Mouse (Mus musculus): ENCODE results near the gene Zzef1. TPM values are rescaled to one million over a fixed set of nuclear protein-coding genes. Genes with fewer than 3 reads are reported as not detected.

Gene Zzef1
- total and polyA plus RNA-seq, 3 experiments, result 10.5 to 20.8 (median 16.8) TPM

DNA sequence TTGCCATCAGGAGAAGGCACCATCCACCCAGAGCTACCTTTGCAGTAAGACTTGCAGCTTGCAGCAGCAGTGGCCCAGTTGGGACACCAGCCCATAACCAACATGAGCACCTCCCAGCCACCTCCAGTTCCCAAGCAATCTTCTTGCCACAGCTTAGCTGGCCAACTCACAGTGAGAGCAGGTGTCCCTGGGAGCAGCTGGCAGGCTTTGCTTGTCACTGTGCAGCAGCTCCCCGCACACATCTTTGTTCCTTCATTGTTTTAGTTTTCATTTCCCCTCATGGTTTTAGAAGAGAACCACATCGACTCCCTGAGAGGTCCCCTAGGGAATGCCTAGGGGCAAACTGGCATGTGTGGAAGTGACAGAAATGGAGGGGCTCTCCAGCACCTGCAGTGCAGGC lies 129.0 kb downstream of the Zzef1 start:
- H3K79me2 ChIP-seq (replicated peaks; ENCODE audit: control insufficient read depth, extremely low read depth, insufficient read depth, poor library complexity, severe bottlenecking), result no peaks in the 10 kb centered on the region
- no peak overlapping the region for H3K4me2 ChIP-seq (ENCODE audit: insufficient read depth, low read depth, poor library complexity, severe bottlenecking)
- peaks cover 5% of the 10 kb centered on the region for H3K9me3 ChIP-seq (replicated peaks; ENCODE audit: low read length)
- no peak overlapping the region for H3K4me3 ChIP-seq (replicated peaks in 1 of 3; ENCODE audit: low read depth in 2 of 3, low read length in 2 of 3, poor library complexity in 1 of 3)
- H3K27ac ChIP-seq (ENCODE audit: insufficient read depth, low read depth), result peak overlapping the region; percentile 64
- DNase-seq (ENCODE audit: extremely low read depth), result peak; percentile 81
- no peaks in the 10 kb centered on the region for H3K27me3 ChIP-seq (replicated peaks)
- H3K36me3 ChIP-seq (replicated peaks in 1 of 2; ENCODE audit: control insufficient read depth in 1 of 2, insufficient read depth in 1 of 2, low read length in 1 of 2), result peaks cover 33 to 55% of the 10 kb centered on the region in 2 experiments
- TF ChIP-seq POLR2A (IDR thresholded peaks at IDR 0.05; ENCODE audit: low read depth, low read length), result no peak
- no peak for TF ChIP-seq USF2 (conservative IDR thresholded peaks at IDR 0.05; ENCODE audit: low read depth, low read length)
- no peak for TF ChIP-seq MAFK (IDR thresholded peaks at IDR 0.05; ENCODE audit: insufficient replicate concordance, low read length)
- TF ChIP-seq E2F4 (IDR thresholded peaks at IDR 0.05; ENCODE audit: insufficient replicate concordance, low read depth, low read length), result no peak
- 0 out of 4 replicates have a peak, but pooled peaks of 1 of the 2 experiments have one; percentile 5 for TF ChIP-seq CTCF (conservative IDR thresholded peaks at IDR 0.05 in 1 of 2, IDR thresholded peaks at IDR 0.05 in 1 of 2; ENCODE audit: low read depth in 2 of 2, low read length in 2 of 2)
- no peak for TF ChIP-seq NRF1 (IDR thresholded peaks at IDR 0.05; ENCODE audit: low read depth, low read length)
- peak; percentile 52; the same call in 1 of the 2 replicates for TF ChIP-seq MYC (IDR thresholded peaks at IDR 0.05; ENCODE audit: low read depth, low read length)
- no peak for TF ChIP-seq MAX (IDR thresholded peaks at IDR 0.05; ENCODE audit: low read length)
- TF ChIP-seq BHLHE40 (IDR thresholded peaks at IDR 0.05; ENCODE audit: low read depth, low read length), result peak; percentile 79
- TF ChIP-seq MXI1 (IDR thresholded peaks at IDR 0.05; ENCODE audit: low read depth, low read length), result no peak; the same call in 1 of the 2 replicates
- TF ChIP-seq RAD21 (IDR thresholded peaks at IDR 0.05; ENCODE audit: low read depth, low read length), result no peak; the same call in 1 of the 2 replicates
- no peak for TF ChIP-seq CHD1 (IDR thresholded peaks at IDR 0.05; ENCODE audit: low read depth, low read length)
- no peak; the same call in 1 of the 2 replicates for TF ChIP-seq JUN (IDR thresholded peaks at IDR 0.05; ENCODE audit: insufficient read depth, low read depth, low read length)
- TF ChIP-seq SIN3A (IDR thresholded peaks at IDR 0.05; ENCODE audit: low read length), result no peak; the same call in 1 of the 2 replicates
- no peak for TF ChIP-seq ZMIZ1 (IDR thresholded peaks at IDR 0.05; ENCODE audit: low read depth, low read length)
- TF ChIP-seq UBTF (IDR thresholded peaks at IDR 0.05; ENCODE audit: low read depth, low read length), result no peak
- no peak for TF ChIP-seq PAX5 (IDR thresholded peaks at IDR 0.05; ENCODE audit: low read length)
- TF ChIP-seq RCOR1 (conservative IDR thresholded peaks at IDR 0.05; ENCODE audit: low read depth, low read length), result no peak
- TF ChIP-seq ELF1 (IDR thresholded peaks at IDR 0.05; ENCODE audit: low read depth, low read length), result no peak
- no peak for TF ChIP-seq USF1 (IDR thresholded peaks at IDR 0.05; ENCODE audit: low read depth, low read length)
- TF ChIP-seq GABPA (IDR thresholded peaks at IDR 0.05; ENCODE audit: insufficient replicate concordance, low read depth, low read length), result no peak
- peak; percentile 53 for TF ChIP-seq IRF4 (IDR thresholded peaks at IDR 0.05; ENCODE audit: low read depth, low read length)
- TF ChIP-seq EP300 (IDR thresholded peaks at IDR 0.05; ENCODE audit: low read length), result peak; percentile 85
- TF ChIP-seq MAZ (IDR thresholded peaks at IDR 0.05; ENCODE audit: low read depth, low read length), result 0 out of 2 replicates have a peak, but pooled peaks have one; percentile 36
- TF ChIP-seq NELFE (IDR thresholded peaks at IDR 0.05; ENCODE audit: low read depth, low read length), result no peak
- peak; percentile 46; the same call in 1 of the 2 replicates for TF ChIP-seq CHD2 (IDR thresholded peaks at IDR 0.05; ENCODE audit: low read length)
- TF ChIP-seq TBP (conservative IDR thresholded peaks at IDR 0.05; ENCODE audit: low read depth, low read length), result no peak
- no peak for TF ChIP-seq KAT2A (IDR thresholded peaks at IDR 0.05; ENCODE audit: insufficient replicate concordance, low read length)
- TF ChIP-seq TCF12 (IDR thresholded peaks at IDR 0.05; ENCODE audit: low read depth, low read length), result peak; percentile 92
- peak; percentile 59 for TF ChIP-seq MEF2A (IDR thresholded peaks at IDR 0.05; ENCODE audit: borderline replicate concordance, low read depth, low read length)
- no peak for TF ChIP-seq ZNF384 (IDR thresholded peaks at IDR 0.05; ENCODE audit: low read depth, low read length)
- no peak for TF ChIP-seq JUND (conservative IDR thresholded peaks at IDR 0.05; ENCODE audit: low read depth, low read length)
- no peak for TF ChIP-seq ZKSCAN1 (IDR thresholded peaks at IDR 0.05; ENCODE audit: borderline replicate concordance, low read depth, low read length)
- TF ChIP-seq ETS1 (conservative IDR thresholded peaks at IDR 0.05; ENCODE audit: low read depth, low read length), result peak; percentile 73
- TF ChIP-seq SMC3 (IDR thresholded peaks at IDR 0.05; ENCODE audit: low read depth, low read length), result no peak
- TF ChIP-seq HCFC1 (IDR thresholded peaks at IDR 0.05; ENCODE audit: low read depth, low read length), result no peak
- TF ChIP-seq POLR2AphosphoS2 (IDR thresholded peaks at IDR 0.05; ENCODE audit: low read depth, low read length), result no peak
- TF ChIP-seq ZC3H11A (IDR thresholded peaks at IDR 0.05; ENCODE audit: low read depth, low read length), result no peak
- H3K4me1 ChIP-seq (ENCODE audit: control insufficient read depth in 1 of 2, insufficient read depth in 2 of 2), result peaks cover 38 to 88% of the 10 kb centered on the region in 2 experiments
- in situ Hi-C loops (cut with MboI; ENCODE audit: low pct_ligation_motif_present, low pct_unique_long_range_greater_than_20kb, low sequenced_read_pairs), result no loop called here
- dilution Hi-C loops (cut with MboI; ENCODE audit: extremely low pct_ligation_motif_present, extremely low pct_unique_long_range_greater_than_20kb, low sequenced_read_pairs), result no loop called here
- no peak overlapping the region for H3K9ac ChIP-seq (ENCODE audit: insufficient read depth, low read depth)

Data from CH12.LX (cell line).